Mouse (Mus musculus): ENCODE results near the gene Ttn. TPM values are rescaled to one million over a fixed set of nuclear protein-coding genes. Genes with fewer than 3 reads are reported as not detected.

Gene Ttn
- polyA plus RNA-seq, 1 experiment from 2014 or later: 0.09 TPM

DNA sequence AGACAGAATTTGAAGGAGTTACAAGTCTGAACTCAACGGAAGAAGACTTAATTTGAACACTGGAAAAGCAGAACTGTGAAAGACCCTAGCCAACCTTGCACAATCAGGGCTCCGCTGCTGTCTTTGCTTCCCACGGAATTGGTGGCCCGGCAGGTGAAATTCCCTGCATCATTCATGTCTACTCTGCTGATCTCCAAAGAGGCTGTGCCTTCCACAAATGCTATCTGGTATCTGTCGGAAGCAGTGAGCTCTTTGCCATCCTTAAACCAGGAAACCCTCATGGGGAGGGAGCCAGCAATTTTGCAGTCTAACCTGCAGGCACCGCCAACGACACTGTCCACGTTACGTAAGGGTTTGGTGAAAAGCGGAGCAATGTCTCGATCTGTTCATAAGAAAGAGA lies 82.5 kb downstream of the Ttn start:
- Histone ChIP-seq H3K4me3 (ENCODE audit: low read depth, low read length) (no peak overlapping the region), H3K36me3 (ENCODE audit: control insufficient read depth, insufficient read depth, low read length) (no peaks in the 10 kb centered on the region), H3K27me3 (replicated peaks; ENCODE audit: control insufficient read depth, insufficient read depth, low read length) (no peaks in the 10 kb centered on the region), H3K4me2 (ENCODE audit: low read length) (no peak overlapping the region), H3K9ac (ENCODE audit: low read length) (no peak overlapping the region), H3K4me1 (ENCODE audit: control insufficient read depth, insufficient read depth, low read length) (no peaks in the 10 kb centered on the region), H3K27ac (ENCODE audit: low read depth, low read length) (no peak overlapping the region), H3K9me3 (replicated peaks; ENCODE audit: control insufficient read depth, low read length) (no peaks in the 10 kb centered on the region)
- ATAC-seq (no peak), DNase-seq (ENCODE audit: low spot score) (no peak)
- WGBS: 92% methylated on average over 11 of the region's 11 CpGs

DNA sequence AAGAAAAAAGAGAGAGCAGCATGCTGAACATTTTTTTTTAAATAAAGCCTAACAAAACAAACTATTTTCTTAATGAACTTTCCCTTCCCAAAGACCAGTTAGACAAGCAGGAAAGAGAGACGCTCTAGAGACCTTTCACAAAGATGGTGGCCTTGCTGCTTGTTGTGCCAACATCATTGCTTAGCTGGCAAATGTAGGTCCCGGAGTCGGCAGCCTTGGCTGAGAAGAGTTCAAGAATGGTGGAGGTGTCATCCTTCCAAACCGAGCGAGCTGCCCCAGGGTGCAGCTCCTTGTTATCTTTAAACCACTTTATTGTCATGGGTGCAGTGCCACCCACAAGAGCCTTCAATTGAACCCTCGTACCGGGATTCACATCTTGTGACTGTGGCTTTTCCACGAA lies 85.4 kb downstream of the Ttn start:
- DNase-seq (ENCODE audit: low spot score) (no peak), ATAC-seq (no peak)
- Histone ChIP-seq H3K4me3 (ENCODE audit: low read depth, low read length) (no peak overlapping the region), H3K27ac (ENCODE audit: low read depth, low read length) (no peak overlapping the region), H3K4me1 (ENCODE audit: control insufficient read depth, insufficient read depth, low read length) (no peaks in the 10 kb centered on the region), H3K9ac (ENCODE audit: low read length) (no peak overlapping the region), H3K4me2 (ENCODE audit: low read length) (no peak overlapping the region), H3K36me3 (ENCODE audit: control insufficient read depth, insufficient read depth, low read length) (no peaks in the 10 kb centered on the region), H3K9me3 (replicated peaks; ENCODE audit: control insufficient read depth, low read length) (no peaks in the 10 kb centered on the region), H3K27me3 (replicated peaks; ENCODE audit: control insufficient read depth, insufficient read depth, low read length) (no peaks in the 10 kb centered on the region)
- 89% methylated on average over 8 of the region's 8 CpGs for WGBS

DNA sequence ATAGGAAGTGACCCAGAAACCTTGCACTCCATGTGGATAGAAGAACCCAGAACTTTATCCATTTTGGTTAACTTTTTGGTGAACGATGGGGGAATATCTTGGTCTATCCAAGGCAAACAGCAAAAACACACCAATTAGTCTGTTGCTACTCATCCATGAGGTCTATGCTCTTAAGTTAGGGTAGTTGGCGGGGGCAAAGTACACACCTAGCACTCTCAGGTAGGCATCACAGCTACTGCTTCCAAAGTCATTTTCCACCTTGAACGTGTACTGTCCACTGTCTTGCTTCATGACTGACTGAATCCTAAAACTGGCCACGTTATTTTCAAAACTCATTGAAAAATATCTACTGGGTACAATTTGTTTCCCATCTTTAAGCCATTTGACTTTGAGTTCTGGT lies 87.0 kb downstream of the Ttn start:
- H3K27ac ChIP-seq (ENCODE audit: low read depth, low read length): no peak overlapping the region
- no peak for ATAC-seq
- H3K9me3 ChIP-seq (replicated peaks; ENCODE audit: control insufficient read depth, low read length): no peaks in the 10 kb centered on the region
- WGBS: 90% methylated on average over 4 of the region's 4 CpGs
- no peaks in the 10 kb centered on the region for H3K36me3 ChIP-seq (ENCODE audit: control insufficient read depth, insufficient read depth, low read length)
- no peak overlapping the region for H3K9ac ChIP-seq (ENCODE audit: low read length)
- no peaks in the 10 kb centered on the region for H3K4me1 ChIP-seq (ENCODE audit: control insufficient read depth, insufficient read depth, low read length)
- H3K4me2 ChIP-seq (ENCODE audit: low read length): no peak overlapping the region
- H3K4me3 ChIP-seq (ENCODE audit: low read depth, low read length): no peak overlapping the region
- no peak for DNase-seq (ENCODE audit: low spot score)
- H3K27me3 ChIP-seq (replicated peaks; ENCODE audit: control insufficient read depth, insufficient read depth, low read length): no peaks in the 10 kb centered on the region

DNA sequence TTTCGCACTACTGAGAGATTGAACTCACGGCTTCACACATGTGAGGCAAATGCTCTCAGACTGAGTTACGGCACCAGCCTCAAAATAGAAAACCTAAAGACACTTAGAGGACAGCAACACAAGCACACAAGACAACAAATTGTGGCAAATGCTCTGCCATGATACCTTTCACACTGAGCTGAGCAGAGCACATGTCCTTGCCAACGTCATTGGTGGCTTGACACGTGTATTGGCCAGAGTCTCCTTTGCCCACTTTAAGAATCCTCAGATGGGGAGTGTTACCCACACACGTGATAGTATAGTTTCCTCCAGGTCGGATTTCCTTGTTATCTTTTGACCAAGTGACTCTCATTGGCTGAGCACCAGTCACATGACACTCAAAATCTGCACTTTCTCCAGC lies 93.6 kb downstream of the Ttn start:
- Histone ChIP-seq H3K4me1 (ENCODE audit: control insufficient read depth, insufficient read depth, low read length) (no peaks in the 10 kb centered on the region), H3K27ac (ENCODE audit: low read depth, low read length) (no peak overlapping the region), H3K4me2 (ENCODE audit: low read length) (no peak overlapping the region), H3K36me3 (ENCODE audit: control insufficient read depth, insufficient read depth, low read length) (no peaks in the 10 kb centered on the region), H3K9me3 (replicated peaks; ENCODE audit: control insufficient read depth, low read length) (no peaks in the 10 kb centered on the region), H3K27me3 (replicated peaks; ENCODE audit: control insufficient read depth, insufficient read depth, low read length) (no peaks in the 10 kb centered on the region), H3K4me3 (ENCODE audit: low read depth, low read length) (no peak overlapping the region), H3K9ac (ENCODE audit: low read length) (no peak overlapping the region)
- DNase-seq (ENCODE audit: low spot score) (no peak), ATAC-seq (no peak)
- 88% methylated on average over 7 of the region's 7 CpGs for WGBS

DNA sequence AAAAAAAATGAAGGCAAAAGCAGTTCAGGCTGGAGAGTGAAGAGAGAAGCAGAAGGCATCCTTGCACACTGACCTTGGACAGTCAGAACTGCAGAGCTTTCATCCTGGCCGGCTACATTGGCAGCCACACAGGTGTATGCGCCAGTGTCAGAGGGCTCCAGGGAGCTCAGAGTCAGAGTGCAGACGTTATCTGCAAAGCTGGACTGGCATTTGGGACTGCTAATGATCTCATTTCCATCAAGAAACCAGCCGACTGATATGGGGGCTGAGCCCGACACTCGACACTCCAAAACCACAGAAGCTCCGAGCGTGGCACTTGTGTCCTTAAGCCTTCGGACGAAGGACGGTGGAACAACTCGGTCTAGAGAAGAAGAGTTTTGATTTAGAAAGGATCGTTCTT lies 96.5 kb downstream of the Ttn start:
- no peaks in the 10 kb centered on the region for H3K9me3 ChIP-seq (replicated peaks; ENCODE audit: control insufficient read depth, low read length)
- WGBS: 89% methylated on average over 13 of the region's 13 CpGs
- H3K4me2 ChIP-seq (ENCODE audit: low read length): no peak overlapping the region
- H3K36me3 ChIP-seq (ENCODE audit: control insufficient read depth, insufficient read depth, low read length): no peaks in the 10 kb centered on the region
- H3K4me3 ChIP-seq (ENCODE audit: low read depth, low read length): no peak overlapping the region
- ATAC-seq (no peak), DNase-seq (ENCODE audit: low spot score) (no peak)
- H3K27ac ChIP-seq (ENCODE audit: low read depth, low read length): no peak overlapping the region
- H3K4me1 ChIP-seq (ENCODE audit: control insufficient read depth, insufficient read depth, low read length): no peaks in the 10 kb centered on the region
- no peak overlapping the region for H3K9ac ChIP-seq (ENCODE audit: low read length)
- no peaks in the 10 kb centered on the region for H3K27me3 ChIP-seq (replicated peaks; ENCODE audit: control insufficient read depth, insufficient read depth, low read length)

DNA sequence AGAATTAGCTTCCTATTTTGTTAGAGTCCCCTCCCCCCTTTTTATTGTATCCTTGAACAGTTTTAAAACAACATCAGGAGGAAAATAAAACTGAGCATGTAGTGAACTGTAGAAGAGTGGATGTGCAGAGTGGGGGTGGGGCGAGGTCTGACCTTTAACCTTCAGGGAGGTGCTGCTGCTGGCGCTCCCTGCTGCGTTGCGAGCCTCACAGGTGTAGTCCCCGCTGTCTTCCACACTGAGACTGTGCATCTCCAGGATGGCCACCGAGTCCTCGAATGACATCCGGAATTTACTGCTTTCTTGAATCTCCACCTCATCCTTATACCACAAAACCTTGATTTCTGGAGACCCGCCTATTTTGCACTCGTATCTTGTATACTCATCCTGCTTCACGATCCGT lies 100.9 kb downstream of the Ttn start:
- H3K4me1 ChIP-seq (ENCODE audit: control insufficient read depth, insufficient read depth, low read length): no peaks in the 10 kb centered on the region
- no peaks in the 10 kb centered on the region for H3K27me3 ChIP-seq (replicated peaks; ENCODE audit: control insufficient read depth, insufficient read depth, low read length)
- H3K27ac ChIP-seq (ENCODE audit: low read depth, low read length): no peak overlapping the region
- no peaks in the 10 kb centered on the region for H3K9me3 ChIP-seq (replicated peaks; ENCODE audit: control insufficient read depth, low read length)
- H3K36me3 ChIP-seq (ENCODE audit: control insufficient read depth, insufficient read depth, low read length): no peaks in the 10 kb centered on the region
- no peak overlapping the region for H3K9ac ChIP-seq (ENCODE audit: low read length)
- no peak overlapping the region for H3K4me3 ChIP-seq (ENCODE audit: low read depth, low read length)
- no peak for ATAC-seq
- DNase-seq (ENCODE audit: low spot score): no peak
- WGBS: 92% methylated on average over 12 of the region's 12 CpGs
- no peak overlapping the region for H3K4me2 ChIP-seq (ENCODE audit: low read length)

DNA sequence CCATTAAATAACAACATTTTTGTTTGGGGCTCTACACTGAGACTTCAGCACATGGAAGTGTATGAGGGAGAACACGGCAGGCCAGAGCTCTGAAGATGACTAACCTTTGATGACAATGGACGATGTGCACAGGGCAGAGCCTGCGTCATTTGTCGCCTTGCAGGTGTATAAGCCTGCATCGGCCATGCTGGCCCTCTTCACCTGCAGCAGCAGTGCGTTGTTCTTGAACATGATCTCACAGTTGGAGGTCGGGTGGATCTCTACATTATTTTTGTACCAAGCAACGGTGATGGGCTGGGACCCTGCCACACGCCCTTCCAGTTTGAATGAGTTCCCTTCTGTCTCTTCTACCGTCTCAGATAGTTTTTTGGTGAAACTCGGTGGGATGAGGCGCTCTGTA lies 106.8 kb downstream of the Ttn start:
- Histone ChIP-seq H3K9me3 (replicated peaks; ENCODE audit: control insufficient read depth, low read length) (no peaks in the 10 kb centered on the region), H3K9ac (ENCODE audit: low read length) (no peak overlapping the region), H3K27me3 (replicated peaks; ENCODE audit: control insufficient read depth, insufficient read depth, low read length) (no peaks in the 10 kb centered on the region), H3K4me1 (ENCODE audit: control insufficient read depth, insufficient read depth, low read length) (no peaks in the 10 kb centered on the region), H3K36me3 (ENCODE audit: control insufficient read depth, insufficient read depth, low read length) (no peaks in the 10 kb centered on the region), H3K4me2 (ENCODE audit: low read length) (no peak overlapping the region), H3K4me3 (ENCODE audit: low read depth, low read length) (no peak overlapping the region), H3K27ac (ENCODE audit: low read depth, low read length) (no peak overlapping the region)
- 93% methylated on average over 12 of the region's 12 CpGs for WGBS
- no peak for ATAC-seq
- DNase-seq (ENCODE audit: low spot score): no peak

DNA sequence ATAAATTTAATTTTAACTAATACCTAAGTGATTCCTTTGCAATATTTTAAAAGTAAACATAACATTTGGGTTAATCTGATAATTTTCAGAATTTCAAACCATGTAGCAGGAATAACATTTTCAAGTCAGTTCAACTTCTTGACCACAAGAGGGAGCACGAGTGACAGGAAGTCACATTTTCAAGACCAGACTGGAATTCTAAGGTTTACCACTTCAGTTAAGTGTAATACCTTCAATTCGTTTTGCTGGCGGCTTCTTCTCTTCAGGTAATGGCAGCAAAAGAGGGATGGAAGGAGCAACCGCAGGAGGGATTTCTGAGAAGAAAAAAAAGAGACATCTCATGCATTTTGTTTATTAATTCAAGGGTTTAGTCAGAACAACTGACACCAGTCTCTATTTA lies 115.4 kb downstream of the Ttn start:
- H3K4me3 ChIP-seq (ENCODE audit: low read depth, low read length): no peak overlapping the region
- H3K4me1 ChIP-seq (ENCODE audit: control insufficient read depth, insufficient read depth, low read length): no peaks in the 10 kb centered on the region
- H3K36me3 ChIP-seq (ENCODE audit: control insufficient read depth, insufficient read depth, low read length): no peaks in the 10 kb centered on the region
- H3K9ac ChIP-seq (ENCODE audit: low read length): no peak overlapping the region
- no peak overlapping the region for H3K4me2 ChIP-seq (ENCODE audit: low read length)
- no peaks in the 10 kb centered on the region for H3K9me3 ChIP-seq (replicated peaks; ENCODE audit: control insufficient read depth, low read length)
- 29% methylated on average over 4 of the region's 4 CpGs for WGBS
- H3K27ac ChIP-seq (ENCODE audit: low read depth, low read length): no peak overlapping the region
- no peaks in the 10 kb centered on the region for H3K27me3 ChIP-seq (replicated peaks; ENCODE audit: control insufficient read depth, insufficient read depth, low read length)
- ATAC-seq (no peak), DNase-seq (ENCODE audit: low spot score) (peak; percentile 82)

DNA sequence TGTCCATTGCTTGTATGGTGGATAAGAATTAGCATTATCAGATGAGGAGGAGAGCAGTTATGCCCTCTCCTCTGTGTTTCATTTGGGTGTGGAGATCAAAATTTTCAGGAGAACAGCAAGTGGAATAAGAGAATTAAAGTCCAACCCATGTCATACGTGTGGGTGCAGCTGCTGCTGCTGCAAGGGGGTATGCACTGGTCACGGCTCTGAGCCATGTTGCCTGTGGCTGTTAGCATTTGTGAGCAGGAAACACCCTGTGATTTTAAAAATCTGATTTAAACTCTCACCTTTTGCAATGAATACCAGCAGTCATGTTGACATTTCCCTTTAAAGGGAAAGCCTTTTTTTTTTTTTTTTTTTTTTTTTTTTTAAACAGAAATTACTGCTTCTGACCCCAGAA lies 116.8 kb downstream of the Ttn start:
- Histone ChIP-seq H3K27me3 (replicated peaks; ENCODE audit: control insufficient read depth, insufficient read depth, low read length) (no peaks in the 10 kb centered on the region), H3K9ac (ENCODE audit: low read length) (no peak overlapping the region), H3K4me1 (ENCODE audit: control insufficient read depth, insufficient read depth, low read length) (no peaks in the 10 kb centered on the region), H3K9me3 (replicated peaks; ENCODE audit: control insufficient read depth, low read length) (no peaks in the 10 kb centered on the region), H3K4me3 (ENCODE audit: low read depth, low read length) (no peak overlapping the region), H3K36me3 (ENCODE audit: control insufficient read depth, insufficient read depth, low read length) (no peaks in the 10 kb centered on the region), H3K4me2 (ENCODE audit: low read length) (no peak overlapping the region), H3K27ac (ENCODE audit: low read depth, low read length) (no peak overlapping the region)
- DNase-seq (ENCODE audit: low spot score) (no peak), ATAC-seq (no peak)
- 94% methylated on average over 2 of the region's 2 CpGs for WGBS

DNA sequence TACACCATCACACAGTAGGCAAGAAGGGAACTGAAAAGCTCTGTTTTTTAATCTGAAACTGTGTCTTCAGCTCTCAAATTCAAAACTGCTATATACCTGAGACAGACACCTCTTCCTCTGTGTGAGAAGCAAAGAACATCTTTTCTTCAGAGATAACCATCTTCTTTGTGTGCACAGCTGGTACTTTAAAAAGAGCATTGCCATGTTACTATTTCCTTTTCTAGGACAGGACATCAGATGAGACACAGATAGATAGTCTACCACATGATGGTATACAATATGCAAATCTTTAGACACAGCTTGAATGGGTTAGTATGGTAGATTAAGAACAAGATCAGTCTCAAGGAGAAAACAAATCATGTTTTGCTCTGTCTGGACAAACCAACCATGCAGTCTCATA lies 121.0 kb downstream of the Ttn start:
- no peaks in the 10 kb centered on the region for H3K9me3 ChIP-seq (replicated peaks; ENCODE audit: control insufficient read depth, low read length)
- no peak overlapping the region for H3K27ac ChIP-seq (ENCODE audit: low read depth, low read length)
- H3K27me3 ChIP-seq (replicated peaks; ENCODE audit: control insufficient read depth, insufficient read depth, low read length): no peaks in the 10 kb centered on the region
- ATAC-seq (no peak), DNase-seq (ENCODE audit: low spot score) (no peak)
- no peaks in the 10 kb centered on the region for H3K36me3 ChIP-seq (ENCODE audit: control insufficient read depth, insufficient read depth, low read length)
- H3K4me3 ChIP-seq (ENCODE audit: low read depth, low read length): no peak overlapping the region
- no peak overlapping the region for H3K9ac ChIP-seq (ENCODE audit: low read length)
- H3K4me1 ChIP-seq (ENCODE audit: control insufficient read depth, insufficient read depth, low read length): no peaks in the 10 kb centered on the region
- H3K4me2 ChIP-seq (ENCODE audit: low read length): no peak overlapping the region
